Mouse (Mus musculus): ENCODE data around the gene Atp8b3.

GRCm38 (mm10) chr10:80578911-80579310 lies 40.0 kb upstream of the Atp8b3 start:
- TF ChIP-seq POLR2A (IDR thresholded peaks at IDR 0.05; ENCODE audit: low read depth, low read length) (no peak), CTCF (IDR thresholded peaks at IDR 0.05; ENCODE audit: extremely low read depth, insufficient read depth, insufficient read length, insufficient replicate concordance) (peak; percentile 53; the same call in 1 of the 2 replicates)

Data from spleen, adult 2 months (tissue).